Mouse (Mus musculus): ENCODE data around the gene Tex19.1. TPM values are rescaled to one million over a fixed set of nuclear protein-coding genes. Genes with fewer than 3 reads are reported as not detected.

The Tex19.1 gene
- polyA plus RNA-seq, 1 experiment, result not detected

DNA sequence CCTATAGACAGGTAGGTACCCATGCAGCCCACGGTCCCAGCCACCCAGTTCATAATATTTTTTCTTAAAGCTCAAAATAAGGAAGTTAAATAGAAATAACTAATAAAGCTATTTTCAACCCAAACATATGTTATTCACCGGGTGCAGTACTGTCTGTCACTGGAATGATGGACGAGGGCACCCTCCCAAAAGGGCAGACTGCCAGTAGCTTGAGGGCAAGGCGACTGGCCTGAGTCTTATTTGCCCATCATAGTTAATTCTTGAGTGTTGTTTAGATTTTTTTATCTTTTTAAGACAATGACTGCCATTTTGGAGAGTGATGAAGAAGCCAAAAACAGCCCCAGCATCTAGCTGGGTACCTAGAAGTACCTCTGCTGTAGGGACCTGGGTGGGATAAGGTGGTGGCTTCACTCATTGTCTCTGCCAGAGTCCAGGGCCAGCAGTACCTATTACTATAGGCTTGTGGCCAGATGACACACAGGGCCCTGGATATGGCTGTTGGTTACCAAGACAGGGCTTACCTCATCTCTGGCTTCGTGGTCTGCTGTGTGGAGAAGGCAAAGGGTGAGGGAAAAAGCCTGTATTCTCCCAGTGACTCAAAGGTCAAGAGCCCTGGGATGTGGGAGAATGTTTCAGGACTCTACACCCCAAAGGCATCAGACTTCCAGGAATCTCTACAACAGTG is 33.7 kb upstream of the Tex19.1 start:
- no peaks in the 10 kb centered on the region for H3K9me3 ChIP-seq (ENCODE audit: control insufficient read depth, low read length)
- TF ChIP-seq TAL1 (IDR thresholded peaks at IDR 0.05; ENCODE audit: low read length), result no peak
- no peak for TF ChIP-seq GATA1 (IDR thresholded peaks at IDR 0.05; ENCODE audit: low read length)
- no peaks in the 10 kb centered on the region for H3K4me1 ChIP-seq (ENCODE audit: control insufficient read depth)
- H3K4me3 ChIP-seq (replicated peaks), result no peak overlapping the region
- no peaks in the 10 kb centered on the region for H3K36me3 ChIP-seq (ENCODE audit: control insufficient read depth)
- H3K27me3 ChIP-seq (ENCODE audit: control insufficient read depth), result 0 out of 2 replicates have a peak, but pooled peaks cover 2% of the 10 kb centered on the region

GRCm38 (mm10) chr11:121118106-121118505 is 27.8 kb upstream of the Tex19.1 start:
- no peaks in the 10 kb centered on the region for H3K9me3 ChIP-seq (ENCODE audit: control insufficient read depth, low read length)
- TF ChIP-seq TAL1 (IDR thresholded peaks at IDR 0.05; ENCODE audit: low read length), result no peak
- no peak for TF ChIP-seq GATA1 (IDR thresholded peaks at IDR 0.05; ENCODE audit: low read length)
- H3K27me3 ChIP-seq (ENCODE audit: control insufficient read depth), result no peaks in the 10 kb centered on the region
- no peaks in the 10 kb centered on the region for H3K36me3 ChIP-seq (ENCODE audit: control insufficient read depth)
- no peak overlapping the region for H3K4me3 ChIP-seq (replicated peaks)
- peaks cover 7% of the 10 kb centered on the region for H3K4me1 ChIP-seq (ENCODE audit: control insufficient read depth)

GRCm38 (mm10) chr11:121118577-121118976 is 27.4 kb upstream of the Tex19.1 start, which contains the start of gene Tex19.2:
Gene Tex19.2 (minus strand): TSS chr11:121118677.
- H3K4me1 ChIP-seq (ENCODE audit: control insufficient read depth), result peaks cover 7% of the 10 kb centered on the region
- no peaks in the 10 kb centered on the region for H3K27me3 ChIP-seq (ENCODE audit: control insufficient read depth)
- TF ChIP-seq GATA1 (IDR thresholded peaks at IDR 0.05; ENCODE audit: low read length) (no peak), TAL1 (IDR thresholded peaks at IDR 0.05; ENCODE audit: low read length) (no peak)
- no peak within 1 kb of the TSS for H3K4me3 ChIP-seq (replicated peaks)
- no peaks in the 10 kb centered on the region for H3K36me3 ChIP-seq (ENCODE audit: control insufficient read depth)
- no peaks in the 10 kb centered on the region for H3K9me3 ChIP-seq (ENCODE audit: control insufficient read depth, low read length)

- no peak for TF ChIP-seq TAL1 (IDR thresholded peaks at IDR 0.05; ENCODE audit: low read length)
- Histone ChIP-seq H3K4me1 (ENCODE audit: control insufficient read depth) (peaks cover 11% of the 10 kb centered on the region), H3K36me3 (ENCODE audit: control insufficient read depth) (no peaks in the 10 kb centered on the region), H3K9me3 (ENCODE audit: control insufficient read depth, low read length) (no peaks in the 10 kb centered on the region), H3K4me3 (replicated peaks) (no peak overlapping the region), H3K27me3 (ENCODE audit: control insufficient read depth) (no peaks in the 10 kb centered on the region)
Observed at GRCm38 (mm10) chr11:121121151-121121550, 24.8 kb upstream of the Tex19.1 start.

DNA sequence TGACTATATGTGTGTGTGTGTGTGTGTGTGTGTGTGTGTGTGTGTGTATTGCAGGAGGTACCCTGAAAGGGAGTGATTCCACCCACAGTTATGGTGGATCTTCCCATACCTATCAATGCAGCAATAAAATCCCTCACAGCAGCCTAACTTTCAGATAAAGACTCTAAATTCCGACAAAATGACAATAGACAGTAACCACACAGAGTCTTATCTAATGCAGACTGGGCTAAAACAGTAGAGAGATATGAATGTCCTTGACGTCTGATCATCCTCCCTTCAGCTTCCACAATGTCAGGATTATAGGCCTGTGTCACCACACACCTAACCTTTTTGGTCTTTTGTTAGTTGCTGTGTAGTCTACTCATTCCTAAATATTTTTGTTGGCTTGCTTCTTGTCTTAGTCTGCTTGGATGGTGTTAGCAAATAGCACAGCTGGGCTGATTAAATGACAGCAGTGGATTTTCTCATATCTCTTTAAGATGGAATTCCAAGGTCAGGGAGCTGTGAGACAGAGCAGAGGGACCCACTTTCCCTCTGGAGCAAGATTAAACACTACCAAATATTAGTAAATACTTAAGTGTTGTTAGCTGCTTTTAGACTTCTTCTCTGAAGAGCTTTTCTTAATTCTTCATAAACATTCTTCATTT is 23.8 kb upstream of the Tex19.1 start:
- peaks cover 13% of the 10 kb centered on the region for H3K4me1 ChIP-seq (ENCODE audit: control insufficient read depth)
- H3K9me3 ChIP-seq (ENCODE audit: control insufficient read depth, low read length), result no peaks in the 10 kb centered on the region
- no peaks in the 10 kb centered on the region for H3K27me3 ChIP-seq (ENCODE audit: control insufficient read depth)
- no peaks in the 10 kb centered on the region for H3K36me3 ChIP-seq (ENCODE audit: control insufficient read depth)
- no peak for TF ChIP-seq GATA1 (IDR thresholded peaks at IDR 0.05; ENCODE audit: low read length)
- TF ChIP-seq TAL1 (IDR thresholded peaks at IDR 0.05; ENCODE audit: low read length), result no peak
- H3K4me3 ChIP-seq (replicated peaks), result no peak overlapping the region

GRCm38 (mm10) chr11:121123438-121123837 is 22.5 kb upstream of the Tex19.1 start:
- no peaks in the 10 kb centered on the region for H3K27me3 ChIP-seq (ENCODE audit: control insufficient read depth)
- H3K9me3 ChIP-seq (ENCODE audit: control insufficient read depth, low read length), result no peaks in the 10 kb centered on the region
- no peak for TF ChIP-seq GATA1 (IDR thresholded peaks at IDR 0.05; ENCODE audit: low read length)
- peaks cover 9% of the 10 kb centered on the region for H3K4me1 ChIP-seq (ENCODE audit: control insufficient read depth)
- no peaks in the 10 kb centered on the region for H3K36me3 ChIP-seq (ENCODE audit: control insufficient read depth)
- no peak overlapping the region for H3K4me3 ChIP-seq (replicated peaks)

GRCm38 (mm10) chr11:121125522-121126172 is 20.3 kb upstream of the Tex19.1 start:
- no peaks in the 10 kb centered on the region for H3K36me3 ChIP-seq (ENCODE audit: control insufficient read depth)
- no peak overlapping the region for H3K4me3 ChIP-seq (replicated peaks)
- H3K27me3 ChIP-seq (ENCODE audit: control insufficient read depth), result no peaks in the 10 kb centered on the region
- H3K4me1 ChIP-seq (ENCODE audit: control insufficient read depth), result peaks cover 9% of the 10 kb centered on the region
- TF ChIP-seq GATA1 (IDR thresholded peaks at IDR 0.05; ENCODE audit: low read length), result no peak
- no peak for TF ChIP-seq TAL1 (IDR thresholded peaks at IDR 0.05; ENCODE audit: low read length)
- H3K9me3 ChIP-seq (ENCODE audit: control insufficient read depth, low read length), result no peaks in the 10 kb centered on the region

- H3K9me3 ChIP-seq (ENCODE audit: control insufficient read depth, low read length), result no peaks in the 10 kb centered on the region
Observed at GRCm38 (mm10) chr11:121126395-121126794, 19.5 kb upstream of the Tex19.1 start.

DNA sequence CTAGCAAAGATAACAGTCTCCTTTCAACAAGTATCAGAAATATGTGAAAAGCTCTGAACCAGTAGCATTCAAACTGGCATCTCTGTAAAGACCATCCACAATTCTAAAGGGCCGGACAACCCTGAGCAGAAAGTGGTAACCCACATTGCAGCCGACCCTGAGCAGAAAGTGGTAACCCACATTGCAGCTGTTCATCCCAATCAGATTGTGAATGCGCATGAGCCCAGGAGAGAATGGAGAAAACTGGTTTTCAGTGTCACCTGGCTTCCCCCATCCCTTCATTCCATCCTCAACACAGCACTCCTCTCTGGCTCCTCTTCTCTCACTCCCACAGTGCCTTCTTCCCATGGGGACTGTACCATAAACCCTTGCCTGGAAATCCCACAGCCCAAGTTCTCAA is 18.5 kb upstream of the Tex19.1 start:
- Histone ChIP-seq H3K9me3 (ENCODE audit: control insufficient read depth, low read length) (no peaks in the 10 kb centered on the region), H3K4me3 (replicated peaks) (no peak overlapping the region), H3K27me3 (ENCODE audit: control insufficient read depth) (0 out of 2 replicates have a peak, but pooled peaks cover 3% of the 10 kb centered on the region), H3K4me1 (ENCODE audit: control insufficient read depth) (peaks cover 6% of the 10 kb centered on the region), H3K36me3 (ENCODE audit: control insufficient read depth) (no peaks in the 10 kb centered on the region)
- TF ChIP-seq TAL1 (IDR thresholded peaks at IDR 0.05; ENCODE audit: low read length) (no peak), GATA1 (IDR thresholded peaks at IDR 0.05; ENCODE audit: low read length) (no peak)

More at GRCm38 (mm10) chr11:121126395-121126794, 19.5 kb upstream of the Tex19.1 start:
- Histone ChIP-seq H3K36me3 (ENCODE audit: control insufficient read depth) (no peaks in the 10 kb centered on the region), H3K4me1 (ENCODE audit: control insufficient read depth) (peaks cover 9% of the 10 kb centered on the region), H3K27me3 (ENCODE audit: control insufficient read depth) (no peaks in the 10 kb centered on the region), H3K4me3 (replicated peaks) (no peak overlapping the region)
- TF ChIP-seq TAL1 (IDR thresholded peaks at IDR 0.05; ENCODE audit: low read length) (no peak), GATA1 (IDR thresholded peaks at IDR 0.05; ENCODE audit: low read length) (no peak)

All from erythroblast, embryonic 14.5 days (primary cell).